Mouse (Mus musculus) heart, postnatal 4 days (tissue): ENCODE results near the gene Slx1b. TPM values are rescaled to one million over a fixed set of nuclear protein-coding genes. Genes with fewer than 3 reads are reported as not detected.

Experiments used
- total RNA-seq, 2 experiments: library from RNA; stranded (reverse); gene quantifications; 2 replicates each; pipeline ENCODE4 v1.2.3; 2021

Slx1b gene
- total RNA-seq, 2 experiments from 2014 or later: 7.2 to 8.1 TPM

Other genes with a start within 250 kb of the Slx1b start
- 1 to 10 TPM in 1 of 2 experiments, under 1 TPM in 1; 0.67 to 9.0 TPM for gene Atp2a1, start 232.7 kb downstream of the Slx1b start, total RNA-seq
- 10 to 100 TPM; 47.1 to 51.4 TPM for gene Sh2b1, start 220.4 kb downstream of the Slx1b start, total RNA-seq
- gene Tufm, start 208.4 kb downstream of the Slx1b start, total RNA-seq: 100 to 1,000 TPM; 224 to 238 TPM
- 10 to 100 TPM; 60.0 to 65.7 TPM for gene Atxn2l, start 192.3 kb downstream of the Slx1b start, total RNA-seq
- gene Eif3c, start 129.4 kb downstream of the Slx1b start, total RNA-seq: 100 to 1,000 TPM; 159 to 161 TPM
- gene Apobr, start 110.8 kb downstream of the Slx1b start, total RNA-seq: under 1 TPM; 0.21 to 0.95 TPM
- 10 to 100 TPM; 13.4 to 14.0 TPM for gene Cln3, start 110.0 kb downstream of the Slx1b start, total RNA-seq
- gene Il27, start 100.8 kb downstream of the Slx1b start, total RNA-seq: not detected
- gene Nupr1, start 64.9 kb downstream of the Slx1b start, total RNA-seq: 1 to 10 TPM; 5.7 to 6.8 TPM
- 10 to 100 TPM; 30.9 to 33.2 TPM for gene Sgf29, start 46.5 kb downstream of the Slx1b start, total RNA-seq
- gene Sult1a1, start 19.4 kb downstream of the Slx1b start, total RNA-seq: 1 to 10 TPM; 5.5 to 6.6 TPM
- gene Bola2, start 383 bp downstream of the Slx1b start, total RNA-seq: 10 to 100 TPM; 56.8 to 57.3 TPM
- gene Coro1a, start 12.0 kb upstream of the Slx1b start, total RNA-seq: 1 to 10 TPM; 8.4 to 9.2 TPM
- 10 to 100 TPM; 80.3 to 90.9 TPM for gene Mapk3, start 63.8 kb upstream of the Slx1b start, total RNA-seq
- gene Gdpd3, start 70.5 kb upstream of the Slx1b start, total RNA-seq: 1 to 10 TPM; 3.7 to 4.2 TPM
- 10 to 100 TPM; 31.8 to 34.0 TPM for gene Ypel3, start 81.2 kb upstream of the Slx1b start, total RNA-seq
- under 1 TPM in 1 of 2 experiments, not detected in 1; 0.26 TPM for gene Tbx6, start 85.7 kb upstream of the Slx1b start, total RNA-seq
- 10 to 100 TPM; 67.6 to 76.6 TPM for gene Ppp4c, start 96.7 kb upstream of the Slx1b start, total RNA-seq
- gene Fam57b, start 101.9 kb upstream of the Slx1b start, total RNA-seq: 1 to 10 TPM; 7.7 to 9.3 TPM
- gene 4930451I11Rik, start 135.9 kb upstream of the Slx1b start, total RNA-seq: not detected
- not detected for gene Doc2a, start 151.6 kb upstream of the Slx1b start, total RNA-seq
- gene Hirip3, start 166.2 kb upstream of the Slx1b start, total RNA-seq: 10 to 100 TPM; 22.8 to 26.1 TPM
- 10 to 100 TPM; 33.5 to 34.1 TPM for gene Ino80e, start 166.6 kb upstream of the Slx1b start, total RNA-seq
- gene Taok2, start 188.9 kb upstream of the Slx1b start, total RNA-seq: 10 to 100 TPM; 65.0 to 66.5 TPM
- gene Tmem219, start 227.1 kb upstream of the Slx1b start, total RNA-seq: 10 to 100 TPM; 12.9 to 14.7 TPM
- gene Kctd13, start 233.1 kb upstream of the Slx1b start, total RNA-seq: 10 to 100 TPM; 10.4 to 10.7 TPM